ENCODE assay signal across 8 mouse cellular contexts in genomic region chr1:177321655-177322306, GRCm38 (mm10).
DNase-seq lines count a peak whose midpoint lies in the region; ATAC-seq and TF ChIP-seq lines count a peak whose summit lies in the region.

No protein-coding gene starts in this region.

- TF ChIP-seq CTCF in intestine, postnatal 0 days (IDR thresholded peaks at IDR 0.05; ENCODE audit: low read depth) = no peak

- 59% methylated on average over 5 of the region's 5 CpGs for whole genome bisulfite sequencing in intestine, embryonic 15.5 days
- WGBS in intestine, postnatal 0 days = 54% methylated on average over 5 of the region's 5 CpGs
- 33% methylated on average over 5 of the region's 5 CpGs for WGBS in hindbrain, embryonic 12.5 days

- peak overlapping the region; percentile 91 for H3K4me2 ChIP-seq in intestine, embryonic 15.5 days (replicated peaks)
- no peak overlapping the region for H3K4me2 ChIP-seq in intestine, postnatal 0 days (replicated peaks; ENCODE audit: low read depth)
- peak overlapping the region; percentile 76; the same call in 1 of the 2 replicates for H3K4me2 ChIP-seq in hindbrain, embryonic 12.5 days (replicated peaks)

- 0 out of 2 replicates have a peak, but pooled peaks cover 5% of the 10 kb centered on the region for H3K4me1 ChIP-seq in intestine, embryonic 15.5 days (replicated peaks)
- H3K4me1 ChIP-seq in intestine, postnatal 0 days (replicated peaks; ENCODE audit: control insufficient read depth, insufficient read depth, low read length) = no peaks in the 10 kb centered on the region
- H3K4me1 ChIP-seq in hindbrain, embryonic 12.5 days = no peaks in the 10 kb centered on the region

- no peak for ATAC-seq in intestine, embryonic 15.5 days
- ATAC-seq in intestine, postnatal 0 days = no peak
- ATAC-seq in hindbrain, embryonic 12.5 days (ENCODE audit: low FRiP score) = 0 out of 2 replicates have a peak, but pooled peaks have one; percentile 20

- H3K27me3 ChIP-seq in intestine, embryonic 15.5 days (replicated peaks) = no peaks in the 10 kb centered on the region; the same call in none of the 2 replicates
- H3K27me3 ChIP-seq in intestine, postnatal 0 days (replicated peaks; ENCODE audit: control insufficient read depth, insufficient read depth, low read length) = 0 out of 2 replicates have a peak, but pooled peaks cover 3% of the 10 kb centered on the region
- 0 out of 2 replicates have a peak, but pooled peaks cover 4% of the 10 kb centered on the region for H3K27me3 ChIP-seq in hindbrain, embryonic 12.5 days

- no peaks in the 10 kb centered on the region for H3K9me3 ChIP-seq in intestine, embryonic 15.5 days
- H3K9me3 ChIP-seq in intestine, postnatal 0 days (ENCODE audit: control insufficient read depth) = no peaks in the 10 kb centered on the region
- H3K9me3 ChIP-seq in hindbrain, embryonic 12.5 days (replicated peaks) = peaks cover 5% of the 10 kb centered on the region; the same call in 1 of the 2 replicates

- no peak overlapping the region for H3K4me3 ChIP-seq in intestine, embryonic 15.5 days (replicated peaks)
- no peak overlapping the region for H3K4me3 ChIP-seq in intestine, postnatal 0 days (ENCODE audit: low read depth, low read length)
- no peak overlapping the region for H3K4me3 ChIP-seq in hindbrain, embryonic 12.5 days

- no peak overlapping the region for H3K9ac ChIP-seq in intestine, embryonic 15.5 days
- H3K9ac ChIP-seq in intestine, postnatal 0 days (ENCODE audit: low read depth, low read length) = no peak overlapping the region
- no peak overlapping the region for H3K9ac ChIP-seq in hindbrain, embryonic 12.5 days

- H3K36me3 ChIP-seq in intestine, embryonic 15.5 days = no peaks in the 10 kb centered on the region
- H3K36me3 ChIP-seq in intestine, postnatal 0 days (ENCODE audit: control insufficient read depth, insufficient read depth) = no peaks in the 10 kb centered on the region
- no peaks in the 10 kb centered on the region for H3K36me3 ChIP-seq in hindbrain, embryonic 12.5 days

- no peak overlapping the region for H3K27ac ChIP-seq in intestine, embryonic 15.5 days
- H3K27ac ChIP-seq in intestine, postnatal 0 days (ENCODE audit: low read depth, low read length) = no peak overlapping the region
- no peak overlapping the region for H3K27ac ChIP-seq in hindbrain, embryonic 12.5 days

- peak; percentile 72 to 81 for DNase-seq in B cell, adult 2 months
- DNase-seq in cerebellum, adult 9-11 months = peak; percentile 59
- peak; percentile 60 for DNase-seq in retina, embryonic 14.5 days (ENCODE audit: low spot score)
- DNase-seq in gastrocnemius, postnatal 10 days = no peak
- no peak for DNase-seq in adrenal gland, postnatal 4 days (ENCODE audit: low spot score in 2 of 2)

Comparison
In these comparisons a context has a peak if more than half of its experiments do, and no peak if none do; other contexts are left out.
1. DNase-seq: peak in B cell, adult 2 months (2 of 2), cerebellum, adult 9-11 months (single experiment) and retina, embryonic 14.5 days (single experiment); none in gastrocnemius, postnatal 10 days (single experiment) and adrenal gland, postnatal 4 days (0 of 2).